Mouse (Mus musculus) adrenal gland (tissue): Measurements from ENCODE around the gene Thbs4.
"Not testable (repeated sequence)": the region's sequence is repeated elsewhere in the genome, so short reads cannot be mapped to it uniquely, and the experiment has no call there.

Experiments
- intact Hi-C: fragments of 180-260 bp; cut with DNase I; formaldehyde crosslinking; loops from one replicate; pipeline ENCODE4 v1.15.1; 2025
- long read RNA-seq, 2 experiments: library from polyadenylated mRNA; unstranded; transcript quantifications; one replicate each; pipeline ENCODE4 v2.0.0; 2020; ENCODE audit warnings: borderline replicate concordance in 1 of 2; ENCODE audit not compliant: insufficient replicate concordance in 1 of 2

Gene Thbs4
- long read RNA-seq, experiment 1, result 0 reads
- long read RNA-seq, experiment 2, partial matches to known transcripts, result 1 of 1 reads
- long read RNA-seq, experiment 2, other reads (novel, unspliced or antisense), result 0 of 1 reads

DNA sequence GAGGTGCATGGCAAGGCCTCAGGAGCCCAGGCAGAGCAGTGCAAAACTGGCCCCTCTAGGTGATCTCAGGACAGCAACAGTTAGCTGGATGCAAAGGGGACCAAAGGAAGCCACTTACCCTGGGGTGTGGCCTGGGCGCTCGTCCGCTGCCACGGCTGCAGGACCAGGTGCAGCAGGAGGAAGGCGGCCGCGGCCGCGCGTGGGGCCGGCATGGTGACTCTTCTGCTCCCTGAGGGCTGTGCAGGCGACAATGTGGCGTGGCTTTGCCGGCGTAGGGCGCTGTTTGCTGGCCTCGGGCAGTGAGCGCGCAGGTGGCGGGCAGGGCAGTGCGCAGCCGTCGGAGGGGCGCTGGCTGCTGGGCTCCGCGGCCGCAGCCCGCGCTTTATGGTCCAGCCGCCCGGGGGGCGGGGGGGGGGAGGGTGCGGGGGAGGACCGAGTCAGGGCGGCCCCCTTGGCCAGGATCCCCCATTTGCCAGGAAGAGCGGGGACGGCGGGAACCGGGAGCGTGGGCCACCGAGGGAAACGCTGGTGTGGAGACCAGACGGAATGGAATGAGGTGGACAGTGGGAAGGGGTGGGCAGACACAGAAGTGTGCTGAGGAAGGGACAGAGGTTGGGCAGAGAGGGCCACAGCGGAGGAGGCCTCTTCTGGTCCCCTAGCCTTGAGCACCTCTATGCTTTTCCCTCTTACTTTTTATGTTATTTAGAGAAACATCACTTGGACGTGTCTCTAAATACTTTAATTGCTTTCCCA is at the start of gene Thbs4:
Gene Thbs4 (minus strand): TSS at position 357 of the 753 bp plus-strand sequence.
- intact Hi-C loops, result no loop called here

DNA sequence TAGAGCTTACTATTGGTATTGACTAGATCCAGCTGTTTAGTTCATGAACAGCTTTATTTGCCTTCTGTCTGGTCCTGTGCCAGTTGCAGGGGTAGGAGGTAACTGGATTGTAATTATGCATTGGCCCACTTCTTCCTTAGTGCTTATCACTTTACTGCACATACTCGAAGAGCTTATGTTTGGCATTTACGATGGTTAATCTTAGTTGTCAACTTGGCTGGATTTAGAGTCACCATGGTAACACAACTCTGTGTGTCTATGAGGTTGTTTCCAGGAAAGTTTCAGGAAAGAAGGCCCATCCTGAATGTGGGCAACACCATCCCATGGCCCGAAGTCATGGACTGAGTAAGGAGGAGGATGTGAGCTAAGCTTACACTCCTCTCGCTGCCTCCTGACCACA is 38.5 kb upstream of the Thbs4 start:
- intact Hi-C loops, result no loop called here

DNA sequence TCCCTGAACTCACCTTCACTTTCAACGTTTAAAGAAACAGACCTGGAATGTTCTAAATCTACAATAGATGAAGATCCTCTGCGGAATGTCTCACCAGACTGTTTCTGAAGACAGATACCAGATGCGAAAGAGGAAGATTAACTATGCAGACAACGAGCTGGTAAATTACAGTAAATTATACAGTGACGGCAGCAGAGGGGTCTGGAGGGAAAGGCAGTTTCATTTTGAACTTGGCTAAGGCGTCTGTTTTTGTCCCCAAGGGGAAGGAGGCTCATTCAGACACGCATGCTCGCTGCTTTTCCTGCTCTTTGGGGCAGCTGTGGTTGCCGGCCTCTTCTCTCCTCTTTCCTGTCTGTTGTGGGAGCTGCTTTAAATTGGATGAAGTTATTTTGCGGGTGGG is 34.2 kb upstream of the Thbs4 start:
- intact Hi-C loops, result loop anchor here (10.0 kb wide), 1 partner anchor 1926 kb away; no protein-coding TSS in a partner anchor

DNA sequence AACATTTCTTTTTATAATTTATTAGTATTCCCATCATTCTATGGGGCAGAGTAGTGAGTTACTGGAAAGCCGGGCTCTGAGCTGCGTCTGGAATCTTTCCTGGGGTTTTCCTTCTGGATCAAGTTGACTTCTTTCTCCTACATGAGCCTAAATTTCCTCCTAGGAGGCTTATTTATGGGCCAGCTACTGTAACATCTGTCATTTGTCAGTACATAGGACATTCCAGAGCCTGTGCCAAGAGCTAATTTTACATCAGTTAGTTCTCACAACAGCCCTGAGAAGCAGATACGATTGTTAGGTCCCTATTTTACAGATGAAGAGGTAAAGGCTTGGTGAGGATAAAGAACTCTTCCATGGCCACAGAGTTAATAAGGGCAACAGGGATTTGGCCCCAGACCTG is 22.7 kb upstream of the Thbs4 start:
- intact Hi-C loops, result no loop called here

DNA sequence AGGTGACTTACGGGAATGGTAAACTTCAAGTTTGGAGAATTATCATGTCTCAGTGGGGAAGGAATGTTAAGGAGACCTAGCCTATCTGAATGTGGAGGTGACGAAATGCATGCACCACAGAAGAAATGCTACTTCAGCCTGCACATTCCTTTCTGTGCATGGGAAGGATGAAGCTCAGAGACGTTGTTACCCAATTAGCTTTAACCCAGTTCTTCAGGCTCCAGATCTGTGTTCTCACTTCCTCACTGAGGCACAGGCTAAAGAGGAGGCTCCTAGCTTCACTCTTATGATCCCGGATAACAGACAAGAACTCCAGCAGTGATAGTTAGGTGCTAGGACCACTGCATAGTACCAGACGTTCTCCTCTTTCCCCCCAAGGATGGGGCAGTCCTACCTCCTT is 21.7 kb upstream of the Thbs4 start:
- intact Hi-C loops, result no loop called here

DNA sequence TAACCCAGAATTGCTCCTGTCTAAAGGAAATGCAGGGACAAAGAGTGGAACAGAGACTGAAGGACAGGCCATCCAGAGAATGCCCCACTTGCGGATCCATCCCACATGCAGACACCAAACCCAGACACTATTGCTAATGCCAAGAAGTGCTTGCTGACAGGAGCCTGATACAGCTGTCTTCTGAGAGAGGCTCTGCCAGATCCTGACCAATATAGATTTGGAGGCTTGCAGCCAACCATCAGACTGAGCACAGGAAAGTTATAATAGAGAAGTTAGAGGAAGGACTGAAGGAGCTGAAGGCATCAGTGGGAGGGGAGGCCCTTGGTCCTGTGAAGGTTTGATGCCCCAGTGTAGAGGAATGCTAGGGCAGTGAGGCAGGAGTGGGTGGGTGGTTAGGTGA is 16.0 kb upstream of the Thbs4 start:
- intact Hi-C loops, result not testable (repeated sequence)

DNA sequence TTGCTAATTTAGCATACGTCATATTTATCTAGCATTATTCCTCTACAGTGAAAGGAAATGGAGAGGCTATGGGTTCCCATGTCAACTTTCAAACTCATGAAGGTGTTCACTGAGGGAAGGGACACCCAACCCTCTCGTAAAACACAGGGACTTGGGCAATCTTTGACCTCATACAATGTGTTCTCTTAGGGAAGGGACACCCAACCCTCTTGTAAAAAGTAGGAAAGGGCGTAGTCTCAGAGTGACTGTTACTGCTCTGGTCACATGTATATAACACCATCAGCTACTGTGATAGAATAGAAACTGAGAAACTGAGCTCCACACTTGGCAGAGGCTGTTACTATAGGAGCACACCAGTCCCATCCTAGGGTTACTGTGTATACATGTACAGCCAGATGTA is 13.2 kb upstream of the Thbs4 start:
- intact Hi-C loops, result no loop called here

DNA sequence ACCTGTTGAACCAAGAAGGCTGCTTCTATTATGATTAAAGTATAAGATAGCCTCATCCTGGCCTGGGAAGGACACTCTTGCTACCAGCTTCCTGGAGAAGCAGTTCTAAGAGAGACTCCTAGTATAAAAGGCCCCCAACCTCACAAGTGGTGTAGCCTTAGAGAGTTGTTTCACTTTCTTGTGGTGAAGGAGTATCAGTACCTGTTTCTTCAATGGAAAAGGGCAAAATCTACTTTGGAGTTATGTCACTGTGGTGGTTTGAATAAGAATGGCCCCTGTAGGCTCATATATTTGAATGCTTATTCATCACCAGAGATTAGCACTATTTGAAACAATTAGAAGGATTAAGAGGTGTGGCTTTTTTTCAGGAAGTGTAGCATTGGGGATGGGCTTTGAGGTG is 12.2 kb upstream of the Thbs4 start:
- intact Hi-C loops, result no loop called here

DNA sequence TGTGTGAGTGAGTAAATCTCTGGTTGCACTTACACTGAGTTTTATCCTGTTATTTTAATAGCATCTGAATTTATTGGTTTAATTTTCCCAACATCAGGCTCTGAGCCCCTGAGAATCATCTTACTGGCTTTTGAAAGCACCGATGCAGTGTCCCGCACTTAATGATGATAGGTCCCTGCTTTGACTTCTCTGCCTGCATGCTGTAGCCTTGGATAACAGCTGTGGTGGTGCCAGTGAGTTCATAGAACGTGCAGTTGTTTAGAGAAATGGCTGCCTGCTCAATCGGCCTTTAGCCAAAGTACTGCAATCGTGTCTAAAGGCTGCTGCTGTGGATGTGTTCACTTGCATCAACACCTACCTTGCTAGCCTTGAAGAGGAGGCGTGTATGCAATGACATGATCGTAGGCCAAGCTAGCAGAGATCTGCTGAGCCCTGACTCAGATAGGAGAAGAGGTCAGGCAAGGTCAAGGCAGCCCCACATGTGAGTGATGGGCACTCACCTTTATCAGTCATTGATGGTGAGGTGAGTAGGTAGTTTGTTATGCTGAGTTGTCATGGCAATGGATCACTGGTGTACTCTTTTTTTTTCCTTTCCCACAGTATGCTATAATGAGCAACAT is 4.8 kb upstream of the Thbs4 start:
- intact Hi-C loops, result no loop called here

DNA sequence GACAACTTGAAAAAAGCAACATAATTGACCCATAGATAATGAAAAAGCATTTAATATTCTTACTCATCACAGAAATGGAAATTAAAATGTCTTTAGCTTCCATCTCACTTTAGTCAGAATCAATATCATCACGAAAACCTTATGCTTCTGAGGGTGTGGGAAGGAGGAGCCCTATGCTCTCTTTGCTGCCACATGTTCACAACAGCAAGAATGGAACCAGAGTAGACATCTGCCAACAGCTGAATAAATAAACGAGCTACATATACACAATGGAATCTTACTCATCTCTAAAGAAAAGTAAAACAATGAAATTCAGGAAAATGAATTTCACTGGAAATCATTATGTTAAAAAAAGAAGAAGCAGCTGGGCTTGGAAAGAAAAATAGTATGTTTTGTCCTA is 4.2 kb upstream of the Thbs4 start:
- intact Hi-C loops, result no loop called here

DNA sequence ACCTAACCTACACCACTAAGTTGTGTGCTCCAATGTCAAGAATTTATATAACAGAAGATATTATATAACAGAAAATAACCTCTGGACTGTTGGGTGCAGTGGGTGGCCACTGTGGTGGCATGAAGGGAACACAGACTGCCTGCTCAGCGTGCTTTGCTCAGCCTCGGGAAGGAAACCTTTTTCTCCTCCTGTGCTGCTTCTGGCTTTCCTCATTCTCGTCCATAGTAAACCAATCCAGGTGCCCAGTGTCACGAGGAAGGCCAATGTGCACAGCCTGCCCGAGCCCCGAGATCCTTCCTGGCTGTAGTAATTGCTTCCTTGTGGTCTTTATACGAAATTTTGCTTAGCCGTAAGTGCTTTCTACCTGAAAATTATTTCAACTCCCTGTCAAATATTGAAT is 982 bp downstream of the Thbs4 start:
- intact Hi-C loops, result no loop called here

DNA sequence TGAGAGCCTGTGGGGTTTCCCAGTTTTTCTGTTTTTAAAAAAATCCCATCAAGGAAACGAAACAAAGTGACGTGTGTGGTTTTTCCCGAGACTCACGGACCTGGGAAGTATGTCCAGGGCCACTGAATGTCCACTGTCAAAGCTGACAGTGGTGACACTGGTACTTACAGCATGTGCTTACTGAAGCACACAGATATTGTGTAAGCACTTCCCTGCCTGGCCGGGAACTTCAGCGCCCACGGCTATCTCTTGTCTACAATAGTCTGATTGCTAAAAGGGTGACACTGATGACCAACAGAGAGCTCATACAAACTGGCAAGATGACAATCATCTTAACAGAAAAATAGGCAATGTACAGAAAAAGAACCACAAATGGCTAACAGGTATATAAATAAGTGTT is 3.1 kb downstream of the Thbs4 start:
- intact Hi-C loops, result no loop called here

DNA sequence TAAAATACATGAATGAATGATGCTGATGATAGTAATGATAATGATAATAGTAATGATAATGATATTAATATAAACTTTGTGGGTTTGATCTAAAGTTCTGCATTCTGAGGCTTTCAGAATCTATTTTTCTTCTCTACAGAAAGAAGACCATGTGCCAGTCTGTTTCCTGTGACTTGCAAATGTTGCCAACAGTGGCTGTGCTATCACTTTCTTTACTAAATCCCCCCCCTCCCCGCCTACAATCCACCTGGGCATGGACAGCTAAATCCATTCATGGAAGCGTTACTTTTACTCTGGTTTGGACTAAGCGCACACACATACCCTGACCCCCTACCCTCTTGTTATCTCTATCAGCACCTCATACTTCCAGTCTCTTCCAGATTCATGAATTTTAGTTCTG is 10.3 kb downstream of the Thbs4 start:
- intact Hi-C loops, result no loop called here

DNA sequence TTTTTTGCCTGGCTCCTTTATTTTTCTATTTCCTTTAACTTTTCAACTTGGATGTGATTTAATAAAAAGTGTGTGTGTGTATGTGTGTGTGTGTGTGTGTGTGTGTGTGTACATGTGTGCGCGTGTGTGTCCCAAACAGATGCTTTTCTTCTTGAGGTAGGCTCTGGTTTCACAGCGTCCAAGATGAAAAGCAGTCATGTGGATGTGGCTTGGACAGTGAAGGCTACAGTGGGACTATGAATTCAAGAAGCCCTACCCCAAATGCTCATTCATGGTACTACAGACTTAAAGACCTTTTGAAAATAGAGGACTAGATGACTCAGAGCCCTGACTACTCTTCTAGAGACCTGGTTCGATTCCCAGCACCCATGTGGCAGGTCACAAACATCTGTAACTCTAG is 11.1 kb downstream of the Thbs4 start:
- intact Hi-C loops, result no loop called here

DNA sequence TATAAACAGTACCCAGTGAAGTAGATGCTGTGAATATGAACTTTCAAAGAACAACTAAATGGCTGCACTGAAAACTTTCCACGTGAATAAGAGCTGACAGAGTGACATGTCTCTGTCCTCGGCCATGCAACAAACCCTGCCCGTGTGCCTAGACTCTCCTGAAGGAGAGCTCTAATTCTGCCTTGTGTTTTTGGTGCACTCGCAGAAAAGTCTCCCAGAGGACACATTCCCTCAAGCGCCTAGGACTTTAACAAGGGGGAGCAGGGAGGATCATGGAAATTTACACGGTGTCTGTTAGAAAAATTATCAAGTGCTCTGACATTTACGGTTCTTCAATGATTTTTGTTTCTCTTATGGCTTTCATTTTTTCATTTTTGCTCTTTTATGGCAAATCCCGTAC is 13.7 kb downstream of the Thbs4 start:
- intact Hi-C loops, result no loop called here

DNA sequence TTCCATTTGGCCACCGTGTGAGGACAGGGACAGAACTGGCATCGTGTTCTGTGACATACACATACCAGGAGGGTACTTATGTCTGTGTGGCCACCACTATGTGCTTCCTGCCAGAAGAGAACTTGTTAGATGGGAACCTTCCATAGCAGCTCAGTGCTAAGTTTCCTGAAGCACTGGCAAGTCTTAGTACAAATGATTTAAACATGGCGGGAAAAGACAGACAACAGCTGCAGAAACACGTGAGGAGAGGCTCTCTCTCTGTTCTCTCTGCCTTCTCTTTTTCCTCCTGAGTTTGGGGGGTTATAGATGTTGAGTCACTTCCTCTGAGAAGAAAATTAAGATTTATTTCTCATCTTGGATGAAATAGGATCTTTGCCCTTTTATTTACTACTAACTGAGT is 14.5 kb downstream of the Thbs4 start:
- intact Hi-C loops, result no loop called here

DNA sequence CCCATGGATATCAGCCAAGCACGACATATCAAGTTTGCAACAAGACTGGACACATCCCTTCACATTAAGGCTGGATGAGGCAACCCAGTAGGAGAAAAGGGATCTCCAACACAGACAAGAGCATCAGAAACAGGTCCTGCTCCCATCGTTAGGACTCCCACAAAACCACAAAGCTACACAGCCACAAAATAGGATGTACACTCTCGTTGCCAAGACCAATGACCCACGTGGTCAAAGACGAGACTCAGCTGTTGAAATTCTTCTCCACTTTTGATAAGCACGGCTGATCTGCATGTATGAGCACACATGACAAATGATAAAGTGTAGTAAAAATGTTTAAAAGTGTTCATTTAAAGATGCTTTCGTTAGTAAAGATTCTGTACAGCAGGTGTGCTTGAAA is 16.0 kb downstream of the Thbs4 start:
- intact Hi-C loops, result no loop called here

DNA sequence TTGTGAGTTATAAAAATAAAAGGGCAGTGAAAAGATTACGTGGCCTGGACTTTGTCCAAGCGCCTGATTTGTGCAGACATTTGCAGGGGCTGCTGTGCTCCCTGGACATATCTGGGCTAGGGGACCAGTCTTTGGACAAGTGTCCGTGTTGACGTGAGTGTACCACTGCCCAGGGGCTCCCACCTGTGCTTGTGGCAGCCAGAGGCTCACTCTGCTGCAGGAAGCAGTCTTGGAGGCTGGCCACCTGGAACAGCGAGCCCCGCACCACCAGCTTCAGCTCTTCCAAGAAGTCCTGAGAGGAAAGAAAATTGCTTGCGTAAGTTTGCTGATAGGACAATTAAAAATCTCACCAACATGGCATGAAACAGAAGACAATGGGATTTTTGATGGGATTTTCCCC is 18.7 kb downstream of the Thbs4 start:
- intact Hi-C loops, result no loop called here

DNA sequence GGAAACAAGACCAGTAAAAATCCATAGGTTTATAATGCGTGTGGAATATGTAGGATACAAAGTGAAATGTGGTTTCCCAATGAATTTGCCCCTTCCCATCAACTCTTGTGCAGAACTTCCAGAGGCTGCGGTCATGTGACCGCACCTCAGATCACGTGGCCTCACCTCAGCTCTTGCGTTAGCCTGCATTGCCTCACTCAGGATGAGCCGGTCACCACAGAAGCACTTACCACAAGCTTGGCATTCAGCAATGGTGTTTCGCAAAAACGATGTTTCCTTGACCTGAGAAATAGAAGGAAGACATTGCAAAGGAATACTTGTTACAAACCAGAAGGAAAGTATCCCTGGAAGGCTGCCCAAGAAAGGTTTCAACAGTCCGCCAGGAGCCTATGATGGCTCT is 19.7 kb downstream of the Thbs4 start:
- intact Hi-C loops, result no loop called here

DNA sequence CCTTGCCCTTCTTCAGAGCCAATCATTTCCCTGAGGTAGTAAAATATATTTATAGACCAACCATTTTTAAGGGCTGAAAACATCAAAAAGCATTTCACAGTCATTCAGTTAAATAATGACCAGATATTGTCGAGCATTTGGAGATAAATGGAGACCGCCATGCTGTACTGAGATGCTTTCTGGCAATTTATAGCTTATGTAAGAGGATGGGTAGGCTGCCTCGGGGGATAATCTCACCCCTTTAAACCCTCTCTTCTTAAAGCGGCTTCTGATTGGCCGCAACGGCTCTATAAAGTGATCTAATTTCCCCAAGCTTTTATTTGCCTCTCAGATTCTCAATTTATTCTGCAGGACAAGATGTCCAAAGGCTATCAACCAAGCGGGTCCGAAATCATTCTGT is 22.1 kb downstream of the Thbs4 start:
- intact Hi-C loops, result no loop called here

DNA sequence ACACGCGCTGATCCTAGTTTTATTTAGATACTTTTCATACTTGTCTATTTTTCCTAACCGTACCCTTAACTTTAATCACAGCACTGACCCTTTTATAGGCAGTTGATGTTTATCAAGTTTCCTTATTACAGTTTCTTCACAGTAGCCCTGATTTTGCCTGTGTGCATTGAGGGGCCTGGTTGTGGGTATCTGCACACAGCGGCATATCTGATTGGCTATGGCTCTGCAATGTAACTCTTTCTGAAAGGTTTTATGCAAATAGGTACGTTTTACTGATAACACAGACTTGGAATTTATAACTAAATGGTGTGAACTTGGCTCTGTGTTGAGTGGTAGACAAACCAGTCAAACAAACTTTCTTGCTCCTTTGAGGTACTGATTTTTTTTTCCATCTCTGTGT is 23.1 kb downstream of the Thbs4 start:
- intact Hi-C loops, result no loop called here

DNA sequence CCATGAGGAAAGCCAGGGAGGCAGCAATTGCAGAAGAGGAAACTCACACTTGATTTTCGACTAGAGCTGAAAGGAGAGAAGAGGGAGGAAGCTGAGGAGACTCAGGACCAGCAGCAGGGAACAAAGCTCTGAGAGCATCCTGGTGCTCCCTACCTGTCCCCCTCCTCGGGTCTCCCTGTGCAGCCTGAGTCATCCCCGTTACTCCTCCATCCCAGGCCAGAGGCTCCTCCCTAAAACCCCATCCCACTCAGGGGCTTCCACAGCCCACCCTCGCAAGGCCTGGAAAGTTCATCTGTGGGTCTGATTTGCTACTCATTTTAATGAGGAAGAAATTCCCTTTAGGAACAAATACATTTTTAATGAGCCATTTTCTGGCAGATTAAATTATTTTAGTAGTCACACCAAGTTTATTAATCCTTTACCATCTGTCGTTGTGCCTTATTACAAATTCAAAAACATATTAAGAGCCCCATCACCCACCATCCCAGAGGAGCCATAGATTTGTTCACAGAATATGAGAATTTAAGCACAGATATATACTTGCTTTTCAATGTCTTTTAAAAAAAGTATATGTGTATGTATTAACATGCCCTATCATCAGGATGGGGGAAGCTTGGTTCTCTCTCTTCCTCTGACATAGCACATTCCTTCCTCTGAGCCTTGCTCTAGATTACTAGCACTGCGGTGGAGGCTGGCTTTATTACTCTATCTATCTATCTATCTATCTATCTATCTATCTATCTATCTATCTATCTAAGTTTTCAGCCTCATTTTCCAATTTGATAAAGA is 29.0 kb downstream of the Thbs4 start:
- intact Hi-C loops, result no loop called here
